Mouse (Mus musculus) spleen, adult 10 weeks (tissue): ENCODE results near the gene Mdh1. TPM values are rescaled to one million over a fixed set of nuclear protein-coding genes. Genes with fewer than 3 reads are reported as not detected.

Experiments used
- polyA plus RNA-seq: library from polyadenylated mRNA; stranded (reverse); fragments of 350-450 nt; fragmentation: Illumina TruSeq; extraction: RNeasy Lipid Tissue Mini Kit (QIAGEN cat#74804); gene quantifications from one replicate; pipeline ENCODE4 v1.2.3, GENCODE M21; 2015; ENCODE audit warnings: low replicate concordance; ENCODE audit not compliant: insufficient read depth

Mdh1 gene
- polyA plus RNA-seq: 211 TPM

GRCm38 (mm10) chr11:21571700-21572381, at the start of gene Mdh1, which contains the start of gene Wdpcp:
Mdh1 (minus strand) TSS chr11:21572367.
Wdpcp (plus strand) TSS chr11:21572235.

Other genes with a start within 250 kb of the Mdh1 start
- 82.9 TPM for gene Ugp2, start 201.2 kb downstream of the Mdh1 start, polyA plus RNA-seq
- gene Wdpcp, start 132 bp downstream of the Mdh1 start, polyA plus RNA-seq: 3.9 TPM